Mouse (Mus musculus): ENCODE results near the gene Slc35f4. TPM values are rescaled to one million over a fixed set of nuclear protein-coding genes. Genes with fewer than 3 reads are reported as not detected.

Gene Slc35f4
- polyA plus RNA-seq (2016; fragmentation: Nextera tagmentation; extraction: Ambion mirVana), result 0.36 and 0.41 TPM in 2 replicates

DNA sequence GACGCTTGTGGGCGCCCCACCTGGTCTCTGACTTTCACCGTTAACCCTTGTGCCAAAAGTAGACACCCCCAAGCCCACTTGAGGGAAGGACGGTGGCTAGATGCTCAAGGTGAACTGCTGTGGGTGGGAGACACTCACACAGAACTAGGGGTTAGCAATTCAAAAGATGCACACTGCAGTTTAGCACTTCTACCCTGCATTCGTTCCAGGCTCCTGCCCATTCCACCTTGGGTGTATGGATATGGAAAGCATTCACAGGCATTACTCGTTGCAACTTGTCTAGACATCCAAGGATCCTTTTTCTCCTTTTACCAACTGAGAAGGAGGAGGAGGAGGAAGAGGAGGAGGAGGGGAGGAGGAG is at the start of gene Slc35f4:
TSS of gene Slc35f4 (minus strand) at position 116 of the 361 bp plus-strand sequence.
- H3K9me3 ChIP-seq (replicated peaks), result no peaks in the 10 kb centered on the region
- H3K4me3 ChIP-seq, result peak within 1 kb of the TSS; percentile 65
- no peak for DNase-seq (ENCODE audit: low spot score)
- no peaks in the 10 kb centered on the region for H3K36me3 ChIP-seq
- WGBS, result 12% methylated on average over 6 of the region's 6 CpGs
- H3K27me3 ChIP-seq (ENCODE audit: low read depth, poor library complexity, severe bottlenecking), result peaks cover 19% of the 10 kb centered on the region
- H3K4me1 ChIP-seq, result peaks cover 12% of the 10 kb centered on the region
- 0 out of 2 replicates have a peak within 1 kb of the TSS, but pooled peaks have one; percentile 38 for H3K27ac ChIP-seq (replicated peaks)

DNA sequence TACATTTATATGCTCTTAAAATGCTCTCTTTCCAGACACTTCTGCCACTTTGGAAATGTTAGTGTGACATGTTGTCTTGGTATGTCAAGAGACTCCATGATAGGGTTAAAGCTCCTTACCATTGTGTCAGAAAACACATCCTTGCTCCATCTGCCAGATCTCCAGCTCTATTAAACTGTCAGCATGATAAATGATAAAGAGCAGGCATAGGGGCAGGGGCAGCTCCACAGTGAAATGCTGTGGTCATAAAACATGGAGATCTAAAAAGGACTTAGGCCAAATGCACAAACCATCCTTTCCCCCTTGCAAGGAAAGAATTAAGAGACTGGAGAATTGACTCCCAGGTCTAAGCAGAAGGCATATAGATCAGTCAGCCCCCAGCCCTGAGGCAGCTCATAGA is 42.5 kb upstream of the Slc35f4 start:
- Histone ChIP-seq H3K9me3 (replicated peaks) (no peaks in the 10 kb centered on the region), H3K27ac (replicated peaks) (no peak overlapping the region), H3K27me3 (ENCODE audit: low read depth, poor library complexity, severe bottlenecking) (no peaks in the 10 kb centered on the region), H3K36me3 (no peaks in the 10 kb centered on the region), H3K4me1 (no peaks in the 10 kb centered on the region), H3K4me3 (no peak overlapping the region)
- no peak for DNase-seq (ENCODE audit: low spot score)

GRCm38 (mm10) chr14:49560706-49561105 is 34.9 kb upstream of the Slc35f4 start:
- H3K27me3 ChIP-seq (ENCODE audit: low read depth, poor library complexity, severe bottlenecking), result no peaks in the 10 kb centered on the region
- no peak overlapping the region for H3K4me3 ChIP-seq
- DNase-seq (ENCODE audit: low spot score), result no peak
- H3K9me3 ChIP-seq (replicated peaks), result no peaks in the 10 kb centered on the region
- H3K27ac ChIP-seq (replicated peaks), result no peak overlapping the region
- H3K4me1 ChIP-seq, result peaks cover 8% of the 10 kb centered on the region; the same call in 1 of the 2 replicates
- H3K36me3 ChIP-seq, result no peaks in the 10 kb centered on the region
- 84% methylated on average over 2 of the region's 2 CpGs for WGBS

DNA sequence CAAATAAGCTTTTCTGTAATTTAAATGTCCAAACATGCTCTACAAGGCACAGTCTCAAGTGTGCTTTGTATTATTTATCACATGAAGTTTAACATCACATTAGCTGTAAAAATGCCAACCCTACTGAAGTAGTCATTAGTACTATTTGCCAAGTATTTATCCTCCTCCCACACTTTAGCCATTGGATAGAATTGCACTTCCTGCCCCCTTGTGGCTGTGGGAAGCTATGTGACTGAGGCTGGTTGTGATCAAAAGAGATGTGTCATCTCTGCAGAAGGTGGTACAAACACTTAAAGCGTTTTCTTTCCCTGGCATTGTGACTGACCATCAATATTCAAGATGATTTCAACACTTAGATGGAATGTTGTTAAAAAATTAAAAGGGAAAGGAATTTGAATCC is 14.3 kb upstream of the Slc35f4 start:
- DNase-seq (ENCODE audit: low spot score), result no peak
- no peak overlapping the region for H3K27ac ChIP-seq (replicated peaks)
- H3K4me1 ChIP-seq, result no peaks in the 10 kb centered on the region
- H3K9me3 ChIP-seq (replicated peaks), result no peaks in the 10 kb centered on the region
- H3K36me3 ChIP-seq, result no peaks in the 10 kb centered on the region
- no peaks in the 10 kb centered on the region for H3K27me3 ChIP-seq (ENCODE audit: low read depth, poor library complexity, severe bottlenecking)
- no peak overlapping the region for H3K4me3 ChIP-seq
- WGBS, result 49% methylated on average over 1 of the region's 1 CpGs

DNA sequence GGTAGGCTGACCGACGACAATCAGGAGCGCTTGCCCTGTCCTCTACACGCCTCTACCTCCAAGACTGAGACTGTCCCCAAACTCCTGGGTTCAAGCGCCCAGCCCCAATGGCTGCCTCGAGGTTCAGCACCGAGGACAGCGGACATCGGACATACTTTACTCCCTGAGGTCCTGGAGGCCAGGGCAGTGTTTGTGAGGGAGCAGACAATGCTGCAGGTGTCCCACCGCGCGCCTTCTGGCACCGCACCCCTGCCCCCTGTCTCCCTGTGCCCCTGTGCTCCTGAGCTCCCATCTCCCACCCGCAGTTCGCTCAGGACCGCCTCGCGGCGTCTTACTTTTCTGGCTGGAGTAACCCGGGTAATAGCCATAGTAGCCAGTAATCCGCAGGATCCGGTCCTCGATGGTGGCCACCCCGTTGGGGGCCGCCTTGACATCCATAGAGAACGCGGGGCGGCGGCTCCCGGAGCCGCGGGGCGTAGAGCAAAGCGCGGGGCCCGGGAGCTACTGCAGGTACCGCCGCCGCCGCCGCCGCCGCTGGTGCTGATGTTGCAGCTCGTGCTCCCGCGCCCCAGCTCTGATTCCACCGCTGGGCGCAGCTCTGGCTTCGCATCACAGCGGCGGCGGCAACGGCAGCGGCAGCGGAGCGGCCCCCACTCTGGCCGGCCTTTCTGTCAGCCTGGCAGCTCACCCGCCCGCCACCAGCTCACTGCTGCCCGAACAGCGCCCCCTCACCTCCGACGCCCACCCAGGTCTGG is 493 bp downstream of the Slc35f4 start:
- Histone ChIP-seq H3K27ac (replicated peaks) (0 out of 2 replicates have a peak overlapping the region, but pooled peaks have one; percentile 38), H3K9me3 (replicated peaks) (no peaks in the 10 kb centered on the region), H3K27me3 (ENCODE audit: low read depth, poor library complexity, severe bottlenecking) (peaks cover 19% of the 10 kb centered on the region), H3K4me3 (peak overlapping the region; percentile 65), H3K4me1 (peaks cover 12% of the 10 kb centered on the region), H3K36me3 (no peaks in the 10 kb centered on the region)
- peak; percentile 82 for DNase-seq (ENCODE audit: low spot score)
- under 1% methylated on average over 63 of the region's 63 CpGs for WGBS

DNA sequence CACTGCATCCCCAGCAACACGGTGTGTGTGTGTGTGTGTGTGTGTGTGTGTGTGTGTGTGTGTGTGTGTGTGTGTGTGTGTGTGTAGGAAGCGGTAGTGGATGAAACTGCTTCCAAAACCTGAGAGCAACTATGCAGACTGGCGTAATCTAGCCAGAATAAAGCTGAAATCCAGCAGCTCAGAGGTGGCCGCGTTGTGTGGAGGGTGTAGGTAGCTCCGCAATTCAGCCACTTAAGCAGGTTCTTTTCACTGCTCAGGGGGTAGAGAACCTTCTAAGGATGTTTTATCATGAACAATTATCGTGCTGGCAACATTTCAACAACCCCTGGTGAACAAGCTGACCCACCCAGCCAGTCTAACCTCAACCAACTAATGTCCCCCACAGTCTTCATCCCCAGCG is 1.2 kb downstream of the Slc35f4 start:
- no peaks in the 10 kb centered on the region for H3K36me3 ChIP-seq
- no peak for DNase-seq (ENCODE audit: low spot score)
- H3K4me3 ChIP-seq, result peak overlapping the region; percentile 65; the same call in 1 of the 2 replicates
- no peaks in the 10 kb centered on the region for H3K9me3 ChIP-seq (replicated peaks)
- WGBS, result 76% methylated on average over 7 of the region's 8 CpGs
- H3K27me3 ChIP-seq (ENCODE audit: low read depth, poor library complexity, severe bottlenecking), result peaks cover 19% of the 10 kb centered on the region
- peaks cover 12% of the 10 kb centered on the region for H3K4me1 ChIP-seq
- no peak overlapping the region for H3K27ac ChIP-seq (replicated peaks)

DNA sequence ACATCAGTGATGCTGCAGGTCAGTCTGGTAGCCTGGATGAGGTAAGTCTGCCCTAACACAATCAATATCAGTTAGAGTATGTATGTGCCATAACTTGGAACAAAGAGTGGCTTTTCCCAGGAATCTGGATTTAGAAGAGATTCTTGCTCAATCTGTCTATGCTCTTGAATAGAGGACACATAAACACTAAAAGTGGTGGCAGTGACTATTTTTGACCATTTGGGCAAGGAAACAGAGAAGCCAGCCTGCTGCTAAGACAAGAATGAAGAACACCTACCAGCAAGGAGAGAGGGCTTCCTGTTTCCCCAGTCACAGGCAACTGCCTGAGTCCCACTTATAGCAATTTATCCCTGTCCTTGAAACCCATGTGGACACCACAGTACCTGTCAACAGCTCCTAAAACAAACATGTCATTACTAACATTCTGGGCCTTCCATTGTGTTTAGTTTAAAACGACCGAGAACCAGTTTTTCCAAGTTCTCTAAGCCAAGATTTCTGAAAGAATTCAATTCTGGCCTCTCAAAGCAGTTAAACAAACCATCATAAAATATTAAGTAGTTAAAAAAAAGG is 10.7 kb downstream of the Slc35f4 start:
- 81% methylated on average over 2 of the region's 2 CpGs for WGBS
- no peak overlapping the region for H3K4me3 ChIP-seq
- no peak for DNase-seq (ENCODE audit: low spot score)

GRCm38 (mm10) chr14:49514137-49514536 is 11.7 kb downstream of the Slc35f4 start:
- Histone ChIP-seq H3K4me1 (no peaks in the 10 kb centered on the region), H3K27ac (replicated peaks) (no peak overlapping the region), H3K4me3 (no peak overlapping the region), H3K9me3 (replicated peaks) (no peaks in the 10 kb centered on the region), H3K27me3 (ENCODE audit: low read depth, poor library complexity, severe bottlenecking) (no peaks in the 10 kb centered on the region), H3K36me3 (no peaks in the 10 kb centered on the region)
- 85% methylated on average over 2 of the region's 2 CpGs for WGBS
- no peak for DNase-seq (ENCODE audit: low spot score)

More for the DNA sequence above, 10.7 kb downstream of the Slc35f4 start:
- Histone ChIP-seq H3K36me3 (no peaks in the 10 kb centered on the region), H3K27me3 (ENCODE audit: low read depth, poor library complexity, severe bottlenecking) (no peaks in the 10 kb centered on the region), H3K4me1 (no peaks in the 10 kb centered on the region), H3K27ac (replicated peaks) (no peak overlapping the region), H3K9me3 (replicated peaks) (no peaks in the 10 kb centered on the region)

DNA sequence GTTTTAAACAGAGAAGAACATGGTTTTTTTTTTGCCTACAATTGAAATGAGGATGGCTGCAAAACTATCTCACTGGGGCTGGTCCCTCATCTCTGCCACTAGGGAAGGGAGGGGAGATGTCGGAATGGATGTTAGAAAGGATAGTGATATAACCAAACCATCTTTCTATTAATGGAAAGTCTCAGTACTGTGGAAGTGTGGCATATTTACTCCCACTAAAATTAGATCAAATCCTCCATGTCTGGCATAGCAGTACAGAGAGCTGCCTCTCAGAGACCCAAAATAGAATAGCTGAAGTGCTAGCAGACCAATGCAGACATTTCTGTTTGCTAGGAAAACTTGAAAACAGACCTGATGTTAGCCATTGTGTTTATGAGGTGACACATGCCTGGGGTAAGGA is 30.7 kb downstream of the Slc35f4 start:
- WGBS, result 85% methylated on average over 1 of the region's 1 CpGs
- Histone ChIP-seq H3K4me1 (no peaks in the 10 kb centered on the region), H3K27ac (replicated peaks) (no peak overlapping the region)

DNA sequence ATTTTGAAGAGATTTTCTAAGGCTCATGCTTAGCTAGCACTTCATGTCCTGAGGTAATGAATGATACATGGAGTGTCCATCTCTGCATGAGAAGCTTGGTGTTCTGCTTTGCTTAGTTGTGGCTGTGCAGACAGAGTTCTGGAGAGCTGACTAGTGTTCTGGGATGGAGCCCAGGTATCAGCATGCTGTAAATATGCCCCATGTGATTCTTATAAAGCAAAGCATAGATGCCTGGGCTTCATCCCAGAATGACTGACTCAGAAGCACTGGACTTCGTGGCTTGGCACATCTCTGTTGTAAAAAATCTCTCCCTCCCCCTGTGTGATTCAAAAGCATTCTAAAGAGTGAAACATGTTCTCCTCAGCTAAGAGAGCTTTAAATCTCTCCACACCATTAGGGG is 32.1 kb downstream of the Slc35f4 start:
- DNase-seq (ENCODE audit: low spot score), result no peak
- 86% methylated on average over 1 of the region's 1 CpGs for WGBS
- H3K27ac ChIP-seq (replicated peaks), result no peak overlapping the region
- H3K27me3 ChIP-seq (ENCODE audit: low read depth, poor library complexity, severe bottlenecking), result no peaks in the 10 kb centered on the region
- H3K4me3 ChIP-seq, result no peak overlapping the region
- no peaks in the 10 kb centered on the region for H3K36me3 ChIP-seq
- H3K9me3 ChIP-seq (replicated peaks), result no peaks in the 10 kb centered on the region
- H3K4me1 ChIP-seq, result no peaks in the 10 kb centered on the region

More for the DNA sequence above, 30.7 kb downstream of the Slc35f4 start:
- Histone ChIP-seq H3K27me3 (ENCODE audit: low read depth, poor library complexity, severe bottlenecking) (no peaks in the 10 kb centered on the region), H3K9me3 (replicated peaks) (no peaks in the 10 kb centered on the region), H3K36me3 (no peaks in the 10 kb centered on the region), H3K4me3 (no peak overlapping the region)
- no peak for DNase-seq (ENCODE audit: low spot score)

GRCm38 (mm10) chr14:49492506-49492905 is 33.3 kb downstream of the Slc35f4 start:
- Histone ChIP-seq H3K4me1 (no peaks in the 10 kb centered on the region), H3K4me3 (no peak overlapping the region), H3K9me3 (replicated peaks) (no peaks in the 10 kb centered on the region), H3K27ac (replicated peaks) (no peak overlapping the region), H3K36me3 (no peaks in the 10 kb centered on the region), H3K27me3 (ENCODE audit: low read depth, poor library complexity, severe bottlenecking) (no peaks in the 10 kb centered on the region)
- 83% methylated on average over 3 of the region's 3 CpGs for WGBS
- DNase-seq (ENCODE audit: low spot score), result no peak

GRCm38 (mm10) chr14:49476602-49477001 is 49.2 kb downstream of the Slc35f4 start:
- Histone ChIP-seq H3K27ac (replicated peaks) (no peak overlapping the region), H3K9me3 (replicated peaks) (no peaks in the 10 kb centered on the region), H3K27me3 (ENCODE audit: low read depth, poor library complexity, severe bottlenecking) (no peaks in the 10 kb centered on the region), H3K4me1 (no peaks in the 10 kb centered on the region), H3K36me3 (no peaks in the 10 kb centered on the region), H3K4me3 (no peak overlapping the region)
- DNase-seq (ENCODE audit: low spot score), result no peak
- 78% methylated on average over 2 of the region's 2 CpGs for WGBS

DNA sequence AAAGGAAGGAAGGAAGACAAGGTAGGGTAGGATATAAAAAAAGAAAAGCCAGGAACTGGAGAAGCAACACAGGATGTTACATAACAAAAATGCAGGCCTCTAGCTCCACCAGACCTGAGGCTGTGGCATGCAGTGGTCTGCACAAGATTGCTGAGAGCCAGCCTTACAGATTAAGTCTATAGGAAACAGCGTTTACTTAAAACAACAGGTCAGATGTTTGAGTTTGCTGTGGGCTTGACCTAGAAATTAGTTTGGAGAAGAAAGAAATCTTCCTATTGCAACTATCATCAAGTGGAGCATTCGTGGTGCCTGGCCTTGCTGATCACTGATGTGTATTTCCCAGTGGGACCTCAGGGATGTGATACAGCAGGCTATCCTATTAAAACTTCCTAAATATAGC is 64.1 kb downstream of the Slc35f4 start:
- Histone ChIP-seq H3K4me1 (0 out of 2 replicates have a peak, but pooled peaks cover 2% of the 10 kb centered on the region), H3K4me3 (no peak overlapping the region), H3K27me3 (ENCODE audit: low read depth, poor library complexity, severe bottlenecking) (no peaks in the 10 kb centered on the region), H3K27ac (replicated peaks) (no peak overlapping the region), H3K36me3 (no peaks in the 10 kb centered on the region), H3K9me3 (replicated peaks) (no peaks in the 10 kb centered on the region)
- 84% methylated on average over 2 of the region's 2 CpGs for WGBS
- DNase-seq (ENCODE audit: low spot score), result no peak
